Mouse (Mus musculus): ENCODE measurements at regions not wholly inside any gene's neighbourhood (a gene's known extent, or its start where the extent isn't known, plus 50 kb on each side); places are given as distances from the start of the nearest gene placed in this dataset.
"Not testable (repeated sequence)": the region's sequence is repeated elsewhere in the genome, so short reads cannot be mapped to it uniquely, and the experiment has no call there.

DNA sequence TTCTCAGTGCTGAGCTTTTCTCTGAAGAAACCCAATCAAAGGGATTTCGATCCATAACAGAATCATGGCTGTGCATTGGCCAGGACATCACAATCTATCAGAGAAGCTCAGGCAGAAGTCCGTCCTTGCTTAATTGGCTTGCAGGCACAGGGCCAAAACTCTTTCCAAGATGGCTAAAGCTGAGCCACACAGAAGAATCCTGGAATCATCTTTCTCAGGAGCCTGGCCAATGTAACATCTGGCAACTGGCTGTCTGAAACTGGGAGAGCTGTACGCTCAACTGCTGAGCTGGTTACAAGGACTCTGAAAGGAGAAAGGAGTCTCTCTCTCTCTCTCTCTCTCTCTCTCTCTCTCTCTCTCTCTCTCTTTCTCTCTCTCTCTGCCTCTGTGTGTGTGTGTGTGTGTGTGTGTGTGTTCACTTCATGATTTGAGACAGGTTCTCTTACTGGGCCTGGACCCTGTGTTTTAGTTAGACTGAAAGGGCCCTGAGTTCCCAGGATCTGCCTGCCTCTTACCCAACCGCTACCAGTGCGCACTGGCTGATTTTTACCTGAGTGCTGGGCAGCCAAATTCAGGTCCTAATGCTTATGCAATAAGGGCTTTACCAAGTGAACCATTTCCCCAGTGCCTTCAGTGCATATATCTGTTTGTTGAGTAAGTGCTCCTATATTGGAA, 333.3 kb upstream of the Cwc22 start:
- DNase-seq (ENCODE audit: low spot score), result no peak

GRCm38 (mm10) chr2:78278630-78279029, 332.5 kb upstream of the Cwc22 start:
- DNase-seq (ENCODE audit: low spot score), result no peak

GRCm38 (mm10) chr2:78277699-78278098, 331.5 kb upstream of the Cwc22 start:
- no peak for DNase-seq (ENCODE audit: low spot score)

DNA sequence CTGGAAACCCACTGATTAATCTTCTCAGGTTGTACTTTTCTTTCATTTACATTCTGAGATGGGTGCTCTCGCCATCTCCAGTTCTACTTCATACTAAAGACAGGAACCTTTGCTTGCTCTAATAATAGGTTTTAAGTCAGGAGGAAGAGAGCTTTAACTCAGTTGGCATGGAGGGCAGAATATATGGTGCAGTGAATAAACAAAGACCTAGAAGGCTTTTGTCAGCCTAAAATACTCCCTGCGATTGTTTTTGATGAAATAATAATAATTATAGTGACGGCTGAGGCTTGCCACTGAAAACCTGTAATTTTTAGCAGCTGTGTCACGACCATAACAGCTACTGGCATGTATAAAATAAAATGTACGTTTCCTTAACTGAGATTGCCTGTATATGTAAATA, 327.9 kb upstream of the Cwc22 start:
- no peak for DNase-seq (ENCODE audit: low spot score)

GRCm38 (mm10) chr2:78268705-78269104, 322.5 kb upstream of the Cwc22 start:
- DNase-seq (ENCODE audit: low spot score), result no peak

GRCm38 (mm10) chr2:78267527-78268375, 321.6 kb upstream of the Cwc22 start:
- DNase-seq (ENCODE audit: low spot score), result no peak

- DNase-seq (ENCODE audit: low spot score), result no peak
These were observed 307.5 kb upstream of the Cwc22 start for GRCm38 (mm10) chr2:78253601-78254097.

DNA sequence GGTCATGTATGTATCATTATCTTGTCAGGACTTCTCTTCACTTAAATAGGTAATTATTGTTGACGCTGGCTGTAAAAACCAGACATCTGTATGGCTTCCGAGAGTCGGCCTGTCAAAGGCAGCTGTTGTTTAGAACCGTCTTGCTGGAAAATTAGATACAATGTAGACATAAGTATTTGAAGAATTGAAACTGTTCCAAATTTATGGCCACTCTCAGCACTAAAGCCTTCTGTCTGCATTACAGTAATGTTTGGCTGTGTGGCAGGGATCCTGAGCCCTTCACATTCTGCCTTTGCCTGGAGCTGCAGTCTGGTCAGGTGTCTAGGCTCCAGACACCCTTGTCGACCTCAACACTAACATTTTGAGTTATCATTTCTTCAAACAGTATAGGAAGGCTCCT, 300.2 kb upstream of the Cwc22 start:
- no peak for DNase-seq (ENCODE audit: low spot score)

- no peak for DNase-seq (ENCODE audit: low spot score)
These were observed 294.1 kb upstream of the Cwc22 start for GRCm38 (mm10) chr2:78240299-78240698.

- not testable (repeated sequence) for DNase-seq (ENCODE audit: low spot score)
These were observed 279.4 kb upstream of the Cwc22 start for GRCm38 (mm10) chr2:78225383-78226100.

GRCm38 (mm10) chr2:78214469-78214868, 268.3 kb upstream of the Cwc22 start:
- DNase-seq (ENCODE audit: low spot score), result no peak

GRCm38 (mm10) chr2:78205125-78205524, 258.9 kb upstream of the Cwc22 start:
- DNase-seq (ENCODE audit: low spot score), result no peak

DNA sequence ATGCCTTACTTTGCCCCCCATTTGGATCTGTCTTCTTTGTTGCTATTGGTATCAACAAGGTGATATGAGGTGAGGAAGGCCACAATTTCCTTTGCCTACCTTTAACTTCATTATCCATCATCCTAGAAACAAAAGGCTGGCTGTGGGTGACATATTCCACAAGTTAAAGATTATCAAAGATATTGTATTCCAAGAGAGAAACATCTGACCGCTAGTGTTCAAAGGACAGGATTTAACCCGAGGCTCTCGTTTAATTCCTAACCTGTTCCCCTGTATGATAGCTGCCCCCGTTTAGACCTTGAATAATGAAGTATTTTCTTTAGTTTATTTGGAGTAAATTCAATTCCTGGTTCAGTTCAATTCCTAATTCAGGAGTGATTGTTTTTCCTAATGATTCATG, 249.8 kb upstream of the Cwc22 start:
- DNase-seq (ENCODE audit: low spot score), result no peak

DNA sequence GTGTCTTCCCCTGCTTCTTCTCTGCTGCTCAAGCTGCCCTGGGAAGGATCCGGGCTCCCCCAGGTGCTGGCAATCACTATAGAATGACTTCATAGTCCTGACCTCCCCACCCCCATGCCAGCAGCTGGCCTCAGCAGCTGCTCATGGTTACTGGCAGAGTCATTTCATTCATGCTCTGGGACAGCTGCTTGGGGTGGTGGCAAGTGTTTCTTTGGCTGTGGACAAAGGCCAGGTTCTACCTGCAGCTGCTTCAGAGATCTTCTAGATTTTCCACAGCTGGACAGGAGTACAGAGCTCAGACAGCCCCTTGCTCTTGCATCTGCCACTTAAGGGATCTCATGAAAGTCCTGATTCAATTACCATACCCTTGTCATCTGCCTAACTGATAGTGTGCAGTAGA, 243.4 kb upstream of the Cwc22 start:
- DNase-seq (ENCODE audit: low spot score), result no peak

DNA sequence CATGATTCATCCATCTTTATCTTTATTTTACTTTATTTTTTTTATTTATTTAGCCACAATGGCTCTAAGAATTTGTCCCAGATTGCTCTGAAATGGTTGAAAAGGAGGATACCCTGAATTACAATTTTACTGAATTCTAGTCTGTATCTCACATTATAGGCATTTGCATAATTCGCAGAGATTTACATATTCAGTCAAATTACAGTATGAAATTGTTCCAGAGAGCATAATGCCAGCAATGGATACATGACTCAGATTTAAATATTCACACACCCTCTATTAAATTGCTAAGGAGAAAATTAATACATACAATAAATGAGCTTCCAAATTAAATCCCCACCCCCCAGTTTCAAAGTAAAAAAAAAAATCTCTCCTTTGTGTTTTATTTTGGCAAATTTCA, 238.8 kb upstream of the Cwc22 start:
- no peak for DNase-seq (ENCODE audit: low spot score)

DNA sequence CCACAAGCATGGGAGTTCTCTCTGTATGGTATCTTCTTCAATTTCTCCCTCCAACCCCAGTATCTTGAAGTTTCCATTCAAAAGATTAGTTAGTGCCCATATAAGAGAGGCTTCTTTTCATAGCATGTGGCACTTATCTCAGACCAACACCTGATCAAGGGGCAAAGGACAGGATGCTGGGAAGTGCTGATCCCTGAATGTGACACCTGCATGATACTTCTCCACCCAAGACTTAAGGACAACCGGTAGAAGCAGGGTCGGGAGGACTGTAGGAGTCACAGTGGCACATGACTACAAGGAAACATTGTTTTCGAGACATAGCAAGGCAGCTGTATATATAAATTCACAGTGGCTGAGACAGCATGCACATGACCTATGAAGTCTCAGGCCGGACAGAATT, 227.6 kb upstream of the Cwc22 start:
- DNase-seq (ENCODE audit: low spot score), result no peak

DNA sequence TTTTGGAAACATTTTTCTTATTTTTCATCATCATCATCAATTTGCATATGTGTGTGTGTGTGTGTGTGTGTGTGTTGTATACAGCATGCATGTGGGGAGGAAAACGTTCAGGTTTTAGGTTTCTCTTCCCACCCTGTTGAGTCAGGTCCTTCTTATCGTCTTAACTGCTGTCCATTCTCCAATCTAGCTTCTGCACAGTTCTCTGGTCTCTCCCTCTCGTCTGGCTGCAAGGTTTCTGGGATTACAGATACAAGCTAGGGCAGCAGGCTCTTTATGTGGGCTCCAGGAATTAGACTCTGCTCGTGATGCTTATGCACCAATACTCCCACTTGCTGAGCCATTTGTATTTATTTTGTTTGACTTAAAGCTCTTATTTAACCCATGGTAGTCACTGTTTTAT, 226.6 kb upstream of the Cwc22 start:
- no peak for DNase-seq (ENCODE audit: low spot score)

GRCm38 (mm10) chr2:78170162-78170747, 224.1 kb upstream of the Cwc22 start:
- no peak for DNase-seq (ENCODE audit: low spot score)

DNA sequence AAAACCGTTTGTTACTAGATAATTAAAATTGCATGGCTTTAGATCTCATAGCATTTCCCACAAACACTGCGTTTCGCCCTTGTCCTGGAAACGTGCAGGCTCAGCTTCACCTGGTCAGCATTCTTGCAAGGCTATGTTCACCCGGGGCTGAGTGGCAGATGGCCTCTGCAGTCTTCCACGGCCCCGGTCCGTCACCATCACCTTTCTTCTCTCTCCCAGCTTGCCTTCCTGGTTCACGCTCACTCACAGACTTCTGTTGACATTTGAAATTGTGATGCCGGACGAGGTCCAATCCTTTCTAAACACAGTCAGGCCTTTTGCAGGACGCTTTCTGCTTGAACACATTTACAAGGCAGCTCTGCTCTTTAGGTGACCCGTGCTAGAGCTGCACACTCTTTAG, 219.3 kb upstream of the Cwc22 start:
- no peak for DNase-seq (ENCODE audit: low spot score)

GRCm38 (mm10) chr2:78159877-78160485, 213.8 kb upstream of the Cwc22 start:
- DNase-seq (ENCODE audit: low spot score), result no peak

DNA sequence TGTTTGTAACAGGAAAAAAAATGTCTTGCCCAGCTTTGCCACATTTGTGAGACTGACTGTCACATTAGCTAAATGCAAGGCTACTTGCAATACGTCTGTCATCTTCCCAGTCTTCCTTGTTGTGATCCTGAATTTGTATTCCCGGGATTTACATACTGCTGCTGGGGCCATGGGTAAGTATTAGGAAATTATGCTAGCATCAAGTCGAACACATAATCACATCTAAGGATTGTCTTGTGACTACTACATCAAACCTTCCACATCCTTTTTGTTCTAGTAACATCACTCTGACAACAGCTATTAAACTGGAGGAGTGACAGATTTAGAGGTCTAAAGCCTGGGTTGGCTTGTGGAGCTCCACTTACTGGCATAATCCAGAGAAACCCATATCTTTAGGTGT, 164.2 kb upstream of the Cwc22 start:
- DNase-seq (ENCODE audit: low spot score), result no peak

DNA sequence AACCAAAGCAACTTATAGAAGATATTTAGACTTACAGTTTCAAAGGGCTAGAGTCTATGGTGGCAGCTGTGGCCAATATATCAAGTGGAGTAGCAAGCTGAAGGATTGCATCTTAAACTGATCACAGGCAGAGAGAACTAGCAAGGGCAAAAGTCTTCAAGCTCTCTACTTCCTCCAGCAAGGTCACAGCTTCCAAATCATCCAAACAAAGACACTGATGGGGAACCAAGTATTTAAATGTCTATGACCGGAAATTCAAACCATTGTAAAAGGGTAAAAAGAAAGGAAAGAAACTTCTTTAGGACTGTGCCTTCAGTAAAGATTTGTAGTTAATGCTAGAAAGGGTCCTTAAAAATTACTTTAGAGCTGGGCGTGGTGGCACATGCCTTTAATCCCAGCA, 149.4 kb upstream of the Cwc22 start:
- no peak for DNase-seq (ENCODE audit: low spot score)
